Mouse (Mus musculus) cortical plate, adult 2 months (tissue): ENCODE measurements around the gene Bmpr2. TPM values are rescaled to one million over a fixed set of nuclear protein-coding genes. Genes with fewer than 3 reads are reported as not detected.
"Not testable (repeated sequence)": the region's sequence is repeated elsewhere in the genome, so short reads cannot be mapped to it uniquely, and the experiment has no call there.

Experiments used
- H3K27ac ChIP-seq: fragments of 200-500 bp; 2 replicates; pipeline ENCODE4 v1.5.1; 2012; ENCODE audit warnings: low read length, control low read depth, inconsistent platforms; ENCODE audit not compliant: insufficient read depth
- H3K4me1 ChIP-seq: fragments of 200-500 bp; 2 replicates; pipeline ENCODE4 v1.6.1; 2011; ENCODE audit warnings: low read length; ENCODE audit not compliant: control insufficient read depth, insufficient read depth
- H3K4me3 ChIP-seq: fragments of 200-500 bp; 2 replicates; pipeline ENCODE4 v1.5.1; 2011; ENCODE audit warnings: mild to moderate bottlenecking, low read length, control low read depth; ENCODE audit not compliant: insufficient read depth
- CTCF ChIP-seq: fragments of 200-500 bp; IDR thresholded peaks from 2 replicates; pipeline ENCODE4 v1.5.1; 2011; ENCODE audit warnings: mild to moderate bottlenecking, control low read depth, low read length; ENCODE audit not compliant: insufficient read depth; ENCODE audit errors: extremely low read depth
- POLR2A ChIP-seq: fragments of 200-500 bp; IDR thresholded peaks from 2 replicates; pipeline ENCODE4 v1.6.1; 2011; ENCODE audit warnings: mild to moderate bottlenecking, low read length, control low read depth; ENCODE audit not compliant: insufficient read depth; ENCODE audit errors: extremely low read depth
- polyA plus RNA-seq: library from polyadenylated mRNA; depleted of rRNA; stranded (reverse); fragments of >200 nt; gene quantifications from 2 replicates; pipeline ENCODE4 v1.2.3, GENCODE M21; 2012; rRNA removed

The Bmpr2 gene
- 28.3 and 29.7 TPM in 2 replicates for polyA plus RNA-seq

- TF ChIP-seq CTCF (no peak), POLR2A (peak; percentile 71; the same call in 1 of the 2 replicates)
- peak within 1 kb of the TSS; percentile 95 for H3K27ac ChIP-seq
- peak within 1 kb of the TSS; percentile 99 for H3K4me3 ChIP-seq
- H3K4me1 ChIP-seq, result peaks cover 3% of the 10 kb centered on the region; the same call in 1 of the 2 replicates
These were observed at the start of gene Bmpr2 for GRCm38 (mm10) chr1:59763164-59763768. Gene Bmpr2, plus strand, starts transcription at chr1:59763400.

GRCm38 (mm10) chr1:59719900-59720299 lies 43.3 kb upstream of the Bmpr2 start:
- Histone ChIP-seq H3K4me3 (no peak overlapping the region), H3K27ac (no peak overlapping the region), H3K4me1 (no peaks in the 10 kb centered on the region)
- TF ChIP-seq POLR2A (no peak), CTCF (no peak)

DNA sequence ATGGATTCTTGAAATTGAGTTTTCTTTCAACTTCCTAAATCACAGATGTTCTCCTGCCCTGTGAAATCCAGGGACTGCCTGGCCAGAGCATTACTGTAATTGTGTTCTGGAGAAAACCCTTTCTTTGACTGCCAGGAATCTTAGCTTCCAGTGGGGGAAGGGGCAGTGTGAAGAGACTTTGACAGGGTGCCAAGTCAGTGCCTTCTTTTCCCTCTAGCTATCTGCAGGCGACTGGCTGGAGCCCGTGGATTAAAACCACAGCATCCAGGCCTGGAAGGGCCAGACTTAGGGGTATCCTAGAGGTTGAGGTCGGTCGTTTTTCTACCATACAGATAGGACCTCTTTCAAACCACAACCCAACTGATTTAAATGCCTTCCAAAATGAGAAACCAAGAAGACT lies 37.5 kb upstream of the Bmpr2 start:
- H3K27ac ChIP-seq, result no peak overlapping the region
- H3K4me3 ChIP-seq, result no peak overlapping the region
- no peaks in the 10 kb centered on the region for H3K4me1 ChIP-seq
- TF ChIP-seq POLR2A (no peak), CTCF (no peak)

- TF ChIP-seq POLR2A, result no peak
- TF ChIP-seq CTCF, result no peak
- Histone ChIP-seq H3K4me1 (no peaks in the 10 kb centered on the region), H3K4me3 (no peak overlapping the region), H3K27ac (no peak overlapping the region)
These were observed 33.1 kb upstream of the Bmpr2 start for GRCm38 (mm10) chr1:59730106-59730505.

DNA sequence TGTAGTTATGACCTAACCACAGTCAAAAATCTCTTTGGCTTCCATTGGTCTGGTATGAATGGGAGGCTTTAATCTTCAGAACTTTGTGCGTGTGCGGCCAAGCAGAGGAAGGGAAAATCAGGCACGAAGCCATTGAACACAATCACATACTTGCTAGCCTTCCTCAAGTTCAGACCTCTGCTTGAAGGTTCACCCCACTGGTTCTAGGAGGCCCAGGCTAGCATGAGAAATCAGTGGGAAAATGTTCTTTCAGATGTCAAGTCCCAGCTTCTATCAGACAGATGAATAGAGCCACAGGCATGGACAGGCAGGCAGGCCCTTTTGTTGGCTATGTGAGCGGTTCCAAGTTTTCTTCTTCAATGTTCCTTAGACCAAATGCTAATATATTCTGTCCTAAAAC lies 32.5 kb upstream of the Bmpr2 start:
- Histone ChIP-seq H3K4me3 (no peak overlapping the region), H3K4me1 (no peaks in the 10 kb centered on the region), H3K27ac (no peak overlapping the region)
- TF ChIP-seq POLR2A (no peak), CTCF (no peak)

- Histone ChIP-seq H3K4me3 (no peak overlapping the region), H3K4me1 (no peaks in the 10 kb centered on the region), H3K27ac (no peak overlapping the region)
- TF ChIP-seq POLR2A (no peak), CTCF (no peak)
These were observed 29.1 kb upstream of the Bmpr2 start for GRCm38 (mm10) chr1:59734076-59734475.

DNA sequence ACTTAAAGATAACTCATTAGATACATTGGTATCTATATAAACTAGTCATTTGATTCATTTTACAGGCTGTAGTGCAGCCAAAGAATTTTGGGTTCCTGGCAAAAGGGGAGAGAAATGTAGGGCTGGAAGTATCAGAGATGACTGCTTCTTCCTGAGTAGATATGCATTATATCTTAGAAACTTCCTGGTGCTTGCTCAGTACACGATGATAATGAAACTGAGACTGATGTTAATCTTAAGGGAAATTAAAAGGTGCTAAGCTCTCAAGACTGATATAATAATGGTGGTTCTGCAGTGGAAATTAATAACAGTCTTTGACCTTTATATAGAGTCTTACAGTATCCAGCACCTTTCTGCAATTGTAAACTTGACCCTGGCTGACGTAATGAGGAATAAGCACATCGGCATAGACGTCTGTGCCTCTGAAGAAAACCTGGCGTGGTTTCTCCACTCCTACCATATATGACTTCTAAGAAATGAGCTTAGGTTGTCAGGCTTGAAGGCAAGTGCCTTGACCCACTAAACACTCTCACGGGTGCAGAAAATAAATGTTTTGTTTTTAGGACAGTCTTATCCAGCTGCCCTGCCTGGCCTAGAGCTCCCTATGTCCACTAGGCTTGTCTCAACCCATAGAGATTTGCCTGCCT lies 24.3 kb upstream of the Bmpr2 start:
- TF ChIP-seq POLR2A, result no peak
- Histone ChIP-seq H3K4me1 (no peaks in the 10 kb centered on the region), H3K27ac (no peak overlapping the region), H3K4me3 (no peak overlapping the region)

DNA sequence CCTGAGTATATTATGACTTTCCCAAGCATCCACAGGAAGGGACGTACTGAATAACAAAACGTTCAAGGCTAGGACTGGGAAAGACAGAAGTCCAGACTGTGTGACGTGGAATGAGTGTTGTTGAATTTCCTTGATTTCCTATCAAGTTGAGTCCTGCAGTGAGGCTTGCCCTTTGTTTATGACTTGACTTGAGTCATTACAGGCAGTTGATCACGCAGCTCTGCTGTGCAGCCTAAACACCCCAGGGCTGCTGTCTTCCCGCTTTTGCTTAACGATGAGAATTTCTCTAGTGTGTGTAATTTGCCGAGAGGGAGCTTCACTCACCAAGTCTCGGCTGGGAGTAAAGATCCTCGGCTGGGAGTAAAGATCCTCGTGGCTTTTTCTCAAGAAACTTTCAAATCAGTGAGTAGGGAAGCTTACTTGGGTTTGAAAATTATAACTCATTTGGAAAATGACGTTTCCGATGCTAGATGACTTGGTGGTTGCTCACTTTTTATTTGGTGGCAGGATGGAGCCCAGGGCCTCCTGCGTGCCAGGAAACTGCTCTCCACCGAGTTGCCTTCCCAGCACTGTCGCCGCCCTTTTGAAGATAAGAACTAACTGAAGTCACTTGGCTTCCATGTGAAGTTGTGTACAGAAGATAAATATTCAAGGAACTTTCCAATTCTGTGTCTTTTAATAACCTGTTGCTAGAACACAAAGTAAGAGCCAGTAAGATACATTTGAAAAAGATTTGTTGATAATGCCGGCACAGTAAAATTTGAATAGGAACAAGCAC lies 23.4 kb upstream of the Bmpr2 start:
- no peak overlapping the region for H3K27ac ChIP-seq
- no peak overlapping the region for H3K4me3 ChIP-seq
- H3K4me1 ChIP-seq, result no peaks in the 10 kb centered on the region
- TF ChIP-seq POLR2A (no peak), CTCF (no peak)

GRCm38 (mm10) chr1:59749047-59749446 lies 14.2 kb upstream of the Bmpr2 start:
- TF ChIP-seq POLR2A (no peak), CTCF (no peak)
- H3K27ac ChIP-seq, result no peak overlapping the region
- no peaks in the 10 kb centered on the region for H3K4me1 ChIP-seq
- no peak overlapping the region for H3K4me3 ChIP-seq

DNA sequence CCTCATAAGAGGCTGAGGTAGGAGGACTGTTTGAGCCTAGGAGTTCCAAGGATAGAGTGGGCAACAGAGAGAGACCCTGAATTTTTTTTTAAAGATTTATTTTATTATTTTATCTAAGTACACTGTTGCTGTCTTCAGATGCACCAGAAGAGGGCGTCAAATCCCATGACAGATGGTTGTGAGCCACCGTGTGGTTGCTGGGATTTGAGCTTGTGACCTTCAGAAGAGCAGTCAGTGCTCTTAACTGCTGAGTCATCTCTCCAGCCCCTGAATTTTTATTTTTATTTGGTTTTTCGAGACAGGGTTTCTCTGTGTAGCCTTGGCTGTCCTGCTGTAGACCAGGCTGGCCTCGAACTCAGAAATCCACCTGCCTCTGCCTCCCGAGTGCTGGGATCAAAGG lies 13.5 kb upstream of the Bmpr2 start:
- not testable (repeated sequence) for H3K4me1 ChIP-seq, H3K27ac ChIP-seq, H3K4me3 ChIP-seq
